In genomic region chr10:18844441-18845286, GRCm38 (mm10) we compare ENCODE assay signal across 8 mouse cellular contexts. TPM values are rescaled to one million over a fixed set of nuclear protein-coding genes. Genes with fewer than 3 reads are reported as not detected.
DNase-seq lines count a peak whose midpoint lies in the region; ATAC-seq and TF ChIP-seq lines count a peak whose summit lies in the region.

Perp (plus strand) TSS chr10:18845020.

- H3K4me3 ChIP-seq in forebrain, embryonic 14.5 days (ENCODE audit: low read depth, low read length): peak within 1 kb of the TSS; percentile 51
- H3K4me3 ChIP-seq in hindbrain, embryonic 14.5 days (replicated peaks; ENCODE audit: low read length): peak within 1 kb of the TSS; percentile 58
- H3K4me3 ChIP-seq in limb, embryonic 13.5 days: peak within 1 kb of the TSS; percentile 58
- H3K4me3 ChIP-seq in midbrain, embryonic 12.5 days: peak within 1 kb of the TSS; percentile 57
- H3K4me3 ChIP-seq in stomach, postnatal 0 days (ENCODE audit: low read depth, low read length): peak within 1 kb of the TSS; percentile 57

- H3K36me3 ChIP-seq in forebrain, embryonic 14.5 days (ENCODE audit: control insufficient read depth, insufficient read depth, low read length): no peaks in the 10 kb centered on the region
- no peaks in the 10 kb centered on the region for H3K36me3 ChIP-seq in hindbrain, embryonic 14.5 days (replicated peaks; ENCODE audit: control insufficient read depth, insufficient read depth)
- H3K36me3 ChIP-seq in limb, embryonic 13.5 days: no peaks in the 10 kb centered on the region
- no peaks in the 10 kb centered on the region for H3K36me3 ChIP-seq in midbrain, embryonic 12.5 days
- H3K36me3 ChIP-seq in stomach, postnatal 0 days (ENCODE audit: control insufficient read depth, insufficient read depth, low read length): no peaks in the 10 kb centered on the region

- H3K4me2 ChIP-seq in forebrain, embryonic 14.5 days (ENCODE audit: low read length): peak within 1 kb of the TSS; percentile 93
- peak within 1 kb of the TSS; percentile 90 for H3K4me2 ChIP-seq in hindbrain, embryonic 14.5 days (replicated peaks)
- peak within 1 kb of the TSS; percentile 94 for H3K4me2 ChIP-seq in limb, embryonic 13.5 days (replicated peaks)
- peak within 1 kb of the TSS; percentile 95 for H3K4me2 ChIP-seq in midbrain, embryonic 12.5 days (replicated peaks)
- peak within 1 kb of the TSS; percentile 65 for H3K4me2 ChIP-seq in stomach, postnatal 0 days (replicated peaks; ENCODE audit: low read depth)

- ATAC-seq in cerebellum, adult (ENCODE audit: insufficient number of reproducible peaks, low FRiP score, low TSS enrichment): peak; percentile 81
- peak; percentile 85 for ATAC-seq in forebrain, embryonic 14.5 days
- peak; percentile 86 for ATAC-seq in hindbrain, embryonic 14.5 days (ENCODE audit: low FRiP score)
- ATAC-seq in limb, embryonic 13.5 days (ENCODE audit: low FRiP score, low read depth): peak; percentile 86
- ATAC-seq in midbrain, embryonic 12.5 days (ENCODE audit: low FRiP score, low read depth): peak; percentile 92
- ATAC-seq in stomach, postnatal 0 days (ENCODE audit: low FRiP score, low TSS enrichment): peak; percentile 96

- peak; percentile 47 for TF ChIP-seq EP300 in stomach, postnatal 0 days (optimal IDR thresholded peaks at IDR 0.05)

- no peak within 1 kb of the TSS for H3K27ac ChIP-seq in forebrain, embryonic 14.5 days (ENCODE audit: low read depth, low read length)
- H3K27ac ChIP-seq in hindbrain, embryonic 14.5 days: no peak within 1 kb of the TSS
- H3K27ac ChIP-seq in limb, embryonic 13.5 days: peak within 1 kb of the TSS; percentile 44; the same call in 1 of the 2 replicates
- no peak within 1 kb of the TSS for H3K27ac ChIP-seq in midbrain, embryonic 12.5 days (replicated peaks)
- H3K27ac ChIP-seq in stomach, postnatal 0 days (replicated peaks): peak within 1 kb of the TSS; percentile 97

- peak within 1 kb of the TSS; percentile 67 for H3K9ac ChIP-seq in forebrain, embryonic 14.5 days (ENCODE audit: low read length)
- H3K9ac ChIP-seq in hindbrain, embryonic 14.5 days: peak within 1 kb of the TSS; percentile 61
- peak within 1 kb of the TSS; percentile 65 for H3K9ac ChIP-seq in limb, embryonic 13.5 days
- peak within 1 kb of the TSS; percentile 39 for H3K9ac ChIP-seq in midbrain, embryonic 12.5 days (replicated peaks)
- peak within 1 kb of the TSS; percentile 85 for H3K9ac ChIP-seq in stomach, postnatal 0 days (ENCODE audit: low read length)

- 2% methylated on average over 41 of the region's 54 CpGs for WGBS in forebrain, embryonic 14.5 days
- 3% methylated on average over 54 of the region's 54 CpGs for WGBS in hindbrain, embryonic 14.5 days
- 2% methylated on average over 52 of the region's 54 CpGs for WGBS in limb, embryonic 13.5 days
- WGBS in midbrain, embryonic 12.5 days: 3% methylated on average over 54 of the region's 54 CpGs
- 4% methylated on average over 47 of the region's 54 CpGs for WGBS in stomach, postnatal 0 days

- H3K27me3 ChIP-seq in forebrain, embryonic 14.5 days (replicated peaks; ENCODE audit: control insufficient read depth, insufficient read depth, low read length): peaks cover 27% of the 10 kb centered on the region
- H3K27me3 ChIP-seq in hindbrain, embryonic 14.5 days (ENCODE audit: control insufficient read depth, insufficient read depth, low read length): peaks cover 43% of the 10 kb centered on the region
- peaks cover 57% of the 10 kb centered on the region for H3K27me3 ChIP-seq in limb, embryonic 13.5 days
- H3K27me3 ChIP-seq in midbrain, embryonic 12.5 days: peaks cover 39% of the 10 kb centered on the region
- H3K27me3 ChIP-seq in stomach, postnatal 0 days (ENCODE audit: control insufficient read depth, insufficient read depth, low read length): no peaks in the 10 kb centered on the region

- DNase-seq in ZHBTc4 (ENCODE audit: low read depth, low spot score): peak; percentile 86
- DNase-seq in forebrain, embryonic 14.5 days (ENCODE audit: low spot score): peak; percentile 43
- peak; percentile 44 for DNase-seq in hindbrain, embryonic 14.5 days (ENCODE audit: low spot score)
- DNase-seq in stomach, postnatal 0 days (ENCODE audit: low spot score): peak; percentile 95
- no peak for DNase-seq in layer of hippocampus, postnatal 14 days (ENCODE audit: low spot score in 2 of 2)

- no peaks in the 10 kb centered on the region for H3K9me3 ChIP-seq in forebrain, embryonic 14.5 days (replicated peaks; ENCODE audit: control insufficient read depth, low read length)
- no peaks in the 10 kb centered on the region for H3K9me3 ChIP-seq in hindbrain, embryonic 14.5 days (ENCODE audit: control insufficient read depth, low read length)
- no peaks in the 10 kb centered on the region for H3K9me3 ChIP-seq in limb, embryonic 13.5 days
- no peaks in the 10 kb centered on the region for H3K9me3 ChIP-seq in midbrain, embryonic 12.5 days
- H3K9me3 ChIP-seq in stomach, postnatal 0 days (ENCODE audit: control insufficient read depth, low read length): no peaks in the 10 kb centered on the region

- TF ChIP-seq CTCF in stomach, postnatal 0 days (IDR thresholded peaks at IDR 0.05; ENCODE audit: low read depth): peak; percentile 40

- H3K4me1 ChIP-seq in forebrain, embryonic 14.5 days (ENCODE audit: control insufficient read depth, insufficient read depth, low read length): no peaks in the 10 kb centered on the region
- H3K4me1 ChIP-seq in hindbrain, embryonic 14.5 days (replicated peaks; ENCODE audit: control insufficient read depth, insufficient read depth, low read length): 0 out of 2 replicates have a peak, but pooled peaks cover 2% of the 10 kb centered on the region
- no peaks in the 10 kb centered on the region for H3K4me1 ChIP-seq in limb, embryonic 13.5 days
- H3K4me1 ChIP-seq in midbrain, embryonic 12.5 days: peaks cover 3% of the 10 kb centered on the region; the same call in 1 of the 2 replicates
- H3K4me1 ChIP-seq in stomach, postnatal 0 days (replicated peaks; ENCODE audit: control insufficient read depth, insufficient read depth): no peaks in the 10 kb centered on the region

RNA-seq across cellular contexts. Expression of gene Perp, which starts in this region (rescaled TPM):
- polyA plus RNA-seq in forebrain, embryonic 14.5 days (2014; fragmentation: Nextera tagmentation; extraction: Ambion mirVana): 4.0 and 5.8 TPM in 2 replicates
- 9.6 and 10.5 TPM in 2 replicates for polyA plus RNA-seq in hindbrain, embryonic 14.5 days (2014; fragmentation: Nextera tagmentation; extraction: Ambion mirVana)
- 119 and 130 TPM in 2 replicates for polyA plus RNA-seq in limb, embryonic 13.5 days (2015; fragmentation: Nextera tagmentation; extraction: Ambion mirVana)
- polyA plus RNA-seq in midbrain, embryonic 12.5 days (2016; fragmentation: Nextera tagmentation; extraction: Ambion mirVana): 5.0 and 6.3 TPM in 2 replicates
- 1,093 and 1,120 TPM in 2 replicates for polyA plus RNA-seq in stomach, postnatal 0 days (2015; fragmentation: Nextera tagmentation; extraction: Ambion mirVana)
- total RNA-seq in layer of hippocampus, postnatal 14 days (2021): 1 to 10 TPM; 3.6 to 6.0 TPM

Comparison
In these comparisons a context has a peak if more than half of its experiments do, and no peak if none do; other contexts are left out.
1. RNA of gene Perp (polyA plus RNA-seq): 1,093 to 1,120 TPM in stomach, postnatal 0 days and 119 to 130 TPM in limb, embryonic 13.5 days; 9.6 to 10.5 TPM in hindbrain, embryonic 14.5 days, 5.0 to 6.3 TPM in midbrain, embryonic 12.5 days and 4.0 to 5.8 TPM in forebrain, embryonic 14.5 days; every median in the first group is over 10 times any median in the second.
2. DNase-seq: peak in ZHBTc4 (single experiment), forebrain, embryonic 14.5 days (single experiment), hindbrain, embryonic 14.5 days (single experiment) and stomach, postnatal 0 days (single experiment); none in layer of hippocampus, postnatal 14 days (0 of 2).
3. H3K27ac ChIP-seq: peak in limb, embryonic 13.5 days (single experiment) and stomach, postnatal 0 days (single experiment); none in forebrain, embryonic 14.5 days (single experiment), hindbrain, embryonic 14.5 days (single experiment) and midbrain, embryonic 12.5 days (single experiment).
4. Peak in every context shown above with its lines, with median percentiles within 50 percentile points of each other: ATAC-seq, H3K4me2 ChIP-seq, H3K4me3 ChIP-seq and H3K9ac ChIP-seq.